Mouse (Mus musculus): ENCODE data around the gene Gm17087. TPM values are rescaled to one million over a fixed set of nuclear protein-coding genes. Genes with fewer than 3 reads are reported as not detected.

Gm17087 gene
- polyA plus RNA-seq, 1 experiment: not detected

DNA sequence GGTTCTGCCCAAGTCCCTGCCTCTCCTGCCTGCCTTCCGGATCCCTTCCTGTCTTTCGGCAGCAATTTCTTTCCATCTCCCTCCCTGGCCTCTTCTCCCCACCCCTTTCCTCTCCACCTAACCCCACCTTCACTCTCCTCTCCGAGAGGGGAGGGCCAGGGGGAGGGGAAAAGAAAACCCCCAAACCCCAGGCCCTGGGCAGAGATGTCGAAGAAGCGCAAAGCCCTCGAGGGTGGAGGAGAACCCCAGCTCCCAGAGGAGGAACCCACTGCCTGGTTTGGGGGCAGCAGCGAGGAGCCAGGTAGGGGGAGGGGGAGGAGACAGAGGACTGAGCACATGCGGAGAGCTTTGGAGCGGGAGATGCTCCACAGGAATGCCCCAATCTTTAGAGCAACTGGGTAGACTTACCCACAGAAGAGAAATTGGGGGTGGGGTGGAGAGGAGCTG, 39.9 kb downstream of the Gm17087 start:
- Histone ChIP-seq H3K4me3 (ENCODE audit: insufficient read depth, low read length) (peak overlapping the region; percentile 92), H3K27ac (ENCODE audit: insufficient read depth, low read length) (no peak overlapping the region), H3K4me1 (ENCODE audit: control insufficient read depth, insufficient read depth, low read length) (peaks cover 8% of the 10 kb centered on the region)
- TF ChIP-seq POLR2A (IDR thresholded peaks at IDR 0.05; ENCODE audit: extremely low read depth, insufficient read depth, low read length) (peak; percentile 44; the same call in 1 of the 2 replicates), CTCF (IDR thresholded peaks at IDR 0.05; ENCODE audit: extremely low read depth, insufficient read depth, low read length) (no peak)

DNA sequence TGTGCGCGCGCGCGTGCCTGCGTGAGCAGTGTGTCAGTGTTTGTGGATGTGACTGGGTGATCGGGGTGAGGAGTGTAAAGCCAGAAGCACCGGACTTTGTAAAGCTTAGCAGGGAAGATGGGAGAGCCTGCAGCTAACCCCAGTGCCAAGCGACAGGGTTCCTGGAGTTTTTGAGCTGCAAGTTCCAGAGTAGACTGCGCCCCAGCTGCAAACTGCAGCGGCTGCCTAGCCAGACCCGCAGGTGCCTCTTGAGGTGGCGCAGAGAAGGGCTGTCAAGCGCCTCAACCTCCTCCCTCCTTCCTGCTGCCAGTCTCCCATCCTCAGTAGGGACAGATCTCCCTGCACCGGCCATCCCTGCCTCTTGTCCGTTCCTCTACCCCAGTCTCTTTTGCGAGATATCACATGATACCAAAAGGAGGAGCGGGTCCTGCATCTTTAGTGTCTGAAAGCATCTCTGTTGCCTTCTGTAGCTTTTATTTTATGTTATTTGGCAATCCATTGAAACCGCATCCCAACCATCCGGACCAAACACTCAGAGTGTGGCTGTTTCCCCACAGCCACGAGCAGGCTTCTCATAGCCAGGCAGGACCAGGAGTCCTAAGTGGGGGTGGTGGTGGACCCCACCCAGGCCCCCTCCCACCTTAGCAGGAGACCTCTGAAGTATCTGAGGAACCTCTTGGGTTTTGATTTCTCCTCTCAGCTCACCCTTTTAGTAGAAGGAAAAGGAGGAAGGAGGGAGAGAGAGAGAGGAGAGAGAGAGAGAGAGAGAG, 40.6 kb downstream of the Gm17087 start:
- TF ChIP-seq CTCF (IDR thresholded peaks at IDR 0.05; ENCODE audit: extremely low read depth, insufficient read depth, low read length): no peak
- TF ChIP-seq POLR2A (IDR thresholded peaks at IDR 0.05; ENCODE audit: extremely low read depth, insufficient read depth, low read length): peak; percentile 23; the same call in 1 of the 2 replicates
- peaks cover 8% of the 10 kb centered on the region for H3K4me1 ChIP-seq (ENCODE audit: control insufficient read depth, insufficient read depth, low read length)
- H3K27ac ChIP-seq (ENCODE audit: insufficient read depth, low read length): peak overlapping the region; percentile 60
- H3K4me3 ChIP-seq (ENCODE audit: insufficient read depth, low read length): peak overlapping the region; percentile 92

DNA sequence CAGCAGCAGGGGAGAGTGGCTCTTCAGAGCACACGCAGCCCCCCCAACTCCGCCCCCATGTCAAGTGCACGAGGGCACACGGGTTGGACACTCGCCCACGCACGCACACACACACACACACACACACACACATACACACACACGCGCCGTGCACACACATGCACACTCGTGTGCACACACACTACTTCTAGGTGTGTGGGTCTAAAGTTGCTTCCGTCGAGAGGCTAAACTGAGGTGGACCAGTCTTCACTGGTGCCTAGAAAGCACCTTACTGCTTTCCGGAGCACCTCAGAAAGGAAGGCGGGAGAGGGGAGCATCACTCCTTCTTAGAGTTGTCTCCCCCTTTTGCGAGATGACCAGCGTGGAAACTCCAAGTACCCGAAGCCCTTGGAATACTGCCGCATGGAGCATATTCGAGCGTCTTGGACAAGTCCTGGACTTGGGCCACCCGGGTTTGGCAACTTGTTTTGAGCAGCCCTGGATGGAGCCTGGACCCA, 41.5 kb downstream of the Gm17087 start, which contains the start of gene Pde10a:
Gene Pde10a (plus strand): TSS at position 148 of the 497 bp plus-strand sequence.
- H3K4me1 ChIP-seq (ENCODE audit: control insufficient read depth, insufficient read depth, low read length): peaks cover 8% of the 10 kb centered on the region
- peak within 1 kb of the TSS; percentile 86 for H3K27ac ChIP-seq (ENCODE audit: insufficient read depth, low read length)
- no peak for TF ChIP-seq POLR2A (IDR thresholded peaks at IDR 0.05; ENCODE audit: extremely low read depth, insufficient read depth, low read length)
- no peak for TF ChIP-seq CTCF (IDR thresholded peaks at IDR 0.05; ENCODE audit: extremely low read depth, insufficient read depth, low read length)
- H3K4me3 ChIP-seq (ENCODE audit: insufficient read depth, low read length): peak within 1 kb of the TSS; percentile 92

DNA sequence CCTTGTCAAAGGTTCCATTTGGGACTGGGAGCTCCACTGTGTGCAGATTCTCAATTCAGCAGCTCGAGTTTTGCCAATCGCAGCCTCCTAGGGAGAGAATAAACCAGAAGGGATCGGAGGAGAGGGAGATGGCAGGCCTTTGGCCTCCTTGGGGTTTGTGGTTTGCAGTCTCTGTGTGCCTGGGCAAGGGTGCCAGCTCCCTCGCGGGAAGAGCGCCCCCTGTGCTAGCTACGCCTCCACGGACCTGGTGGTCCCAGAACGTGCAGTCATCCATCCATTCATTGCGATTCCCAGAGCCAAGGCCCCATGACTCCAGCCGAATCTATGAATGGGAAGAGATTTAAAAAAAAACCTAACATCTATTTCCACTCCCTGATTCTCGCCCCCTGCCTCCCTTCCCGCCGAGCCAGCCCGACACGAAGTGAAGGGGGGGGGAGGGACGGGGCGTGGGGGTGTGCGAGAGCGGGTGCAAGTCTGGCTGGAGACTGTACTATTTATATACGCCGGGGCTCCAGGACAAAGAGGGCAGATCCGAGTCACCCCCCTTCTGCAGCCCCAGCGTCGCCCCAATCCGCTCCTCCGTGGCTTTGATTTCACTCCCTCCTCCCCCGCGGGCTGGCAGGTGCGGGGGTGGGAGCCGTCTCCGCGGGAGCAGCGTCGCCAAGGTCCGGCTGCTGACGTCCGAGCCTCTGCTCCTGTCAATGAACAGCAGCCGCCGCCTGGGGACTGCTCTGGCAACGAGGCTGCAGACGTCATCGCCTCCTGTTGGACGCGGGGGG, 42.2 kb downstream of the Gm17087 start:
- H3K27ac ChIP-seq (ENCODE audit: insufficient read depth, low read length): peak overlapping the region; percentile 86
- TF ChIP-seq POLR2A (IDR thresholded peaks at IDR 0.05; ENCODE audit: extremely low read depth, insufficient read depth, low read length): peak; percentile 40; the same call in 1 of the 2 replicates
- TF ChIP-seq CTCF (IDR thresholded peaks at IDR 0.05; ENCODE audit: extremely low read depth, insufficient read depth, low read length): peak; percentile 49
- H3K4me3 ChIP-seq (ENCODE audit: insufficient read depth, low read length): peak overlapping the region; percentile 92
- H3K4me1 ChIP-seq (ENCODE audit: control insufficient read depth, insufficient read depth, low read length): peaks cover 8% of the 10 kb centered on the region

DNA sequence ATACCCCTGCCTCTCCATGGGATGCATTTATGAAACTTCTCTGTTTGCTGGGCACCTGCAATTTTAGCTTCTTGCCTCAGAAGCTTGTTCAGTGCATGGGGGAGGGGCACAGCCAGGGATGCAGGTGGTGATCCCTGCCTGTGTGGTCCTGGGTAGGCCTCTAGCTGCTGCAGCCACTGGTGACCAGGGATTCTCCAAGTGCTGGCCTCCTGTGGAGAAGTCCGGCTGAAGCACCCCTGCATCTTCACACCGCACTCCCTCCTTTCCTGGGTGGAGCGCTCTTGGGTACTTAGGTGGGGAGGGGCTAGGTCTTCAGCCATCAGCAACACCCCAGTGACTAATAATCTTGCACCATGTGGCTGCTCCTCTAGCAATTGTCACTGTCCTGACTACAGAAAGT, 42.8 kb downstream of the Gm17087 start:
- peak overlapping the region; percentile 86 for H3K27ac ChIP-seq (ENCODE audit: insufficient read depth, low read length)

DNA sequence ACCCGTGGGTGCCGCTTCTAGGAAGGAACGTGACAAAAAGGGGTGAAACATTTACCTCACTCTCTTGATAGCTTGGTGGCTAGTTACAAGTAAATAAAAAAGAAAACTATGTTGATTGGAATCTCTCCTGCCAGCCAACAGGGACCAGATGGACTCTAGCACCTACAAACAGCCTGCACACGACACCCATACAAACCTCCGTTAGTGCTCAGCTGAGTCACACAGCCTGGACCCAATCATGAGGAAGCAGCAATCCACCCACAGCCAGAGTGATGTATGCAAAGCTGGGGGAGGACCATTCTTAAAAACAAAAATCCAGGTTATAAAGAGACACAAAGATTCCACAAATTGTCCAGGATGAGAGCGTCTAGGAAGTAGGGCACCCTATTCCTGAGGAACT, 50.7 kb downstream of the Gm17087 start:
- no peak overlapping the region for H3K27ac ChIP-seq (ENCODE audit: insufficient read depth, low read length)
- no peak for TF ChIP-seq CTCF (IDR thresholded peaks at IDR 0.05; ENCODE audit: extremely low read depth, insufficient read depth, low read length)
- TF ChIP-seq POLR2A (IDR thresholded peaks at IDR 0.05; ENCODE audit: extremely low read depth, insufficient read depth, low read length): 0 out of 2 replicates have a peak, but pooled peaks have one; percentile 16
- H3K4me1 ChIP-seq (ENCODE audit: control insufficient read depth, insufficient read depth, low read length): peaks cover 3% of the 10 kb centered on the region
- H3K4me3 ChIP-seq (ENCODE audit: insufficient read depth, low read length): no peak overlapping the region

More for the DNA sequence above, 42.8 kb downstream of the Gm17087 start:
- Histone ChIP-seq H3K4me1 (ENCODE audit: control insufficient read depth, insufficient read depth, low read length) (peaks cover 7% of the 10 kb centered on the region), H3K4me3 (ENCODE audit: insufficient read depth, low read length) (peak overlapping the region; percentile 92)
- TF ChIP-seq CTCF (IDR thresholded peaks at IDR 0.05; ENCODE audit: extremely low read depth, insufficient read depth, low read length): no peak
- no peak for TF ChIP-seq POLR2A (IDR thresholded peaks at IDR 0.05; ENCODE audit: extremely low read depth, insufficient read depth, low read length)

Other genes starting within 250 kb of the Gm17087 start
- 34.3 and 40.8 TPM in 2 replicates for gene Prr18, start 229.5 kb downstream of the Gm17087 start, polyA plus RNA-seq (2012; rRNA removed)
- 0.83 and 1.2 TPM in 2 replicates for gene T2, start 211.0 kb downstream of the Gm17087 start, polyA plus RNA-seq (2012; rRNA removed)
- 0.10 and 0.11 TPM in 2 replicates for gene T, start 132.5 kb downstream of the Gm17087 start, polyA plus RNA-seq (2012; rRNA removed)
- 24.0 and 71.9 TPM in 2 replicates for gene Pde10a, start 41.6 kb downstream of the Gm17087 start, polyA plus RNA-seq (2012; rRNA removed)